9 mouse cellular contexts compared by ENCODE assay signal in genomic region chr15:100762649-100763048, GRCm38 (mm10). TPM values are rescaled to one million over a fixed set of nuclear protein-coding genes. Genes with fewer than 3 reads are reported as not detected.
A peak's percentile ranks its signal among the peaks of the same experiment; 100 is the strongest.
DNase-seq lines count a peak whose midpoint lies in the region; ATAC-seq and TF ChIP-seq lines count a peak whose summit lies in the region.
"Had no signal": no experiment of that assay in that cellular context is flagged by ENCODE, and none has a peak within 500 bp of the region (broad histone marks: within the 10 kb centered on the region; RNA-seq: fewer than 3 reads in every experiment).

No protein-coding gene starts in this region.

- no peak for TF ChIP-seq CTCF in lung, embryonic 14.5 days (IDR thresholded peaks at IDR 0.05; ENCODE audit: low read depth)
- no peak for TF ChIP-seq CTCF in lung, adult 2 months (IDR thresholded peaks at IDR 0.05; ENCODE audit: insufficient read depth, low read length)

- no peaks in the 10 kb centered on the region for H3K4me1 ChIP-seq in lung, embryonic 14.5 days (ENCODE audit: insufficient read depth)
- H3K4me1 ChIP-seq in lung, adult 2 months (ENCODE audit: control insufficient read depth, insufficient read depth, low read length) = no peaks in the 10 kb centered on the region
- H3K4me1 ChIP-seq in forebrain, embryonic 12.5 days = peaks cover 23% of the 10 kb centered on the region
- H3K4me1 ChIP-seq in limb, embryonic 10.5 days = peaks cover 32% of the 10 kb centered on the region
- 0 out of 2 replicates have a peak, but pooled peaks cover 4% of the 10 kb centered on the region for H3K4me1 ChIP-seq in stomach, embryonic 15.5 days

- peaks cover 58% of the 10 kb centered on the region for H3K27me3 ChIP-seq in lung, embryonic 14.5 days (ENCODE audit: insufficient read depth, low read length)
- H3K27me3 ChIP-seq in forebrain, embryonic 12.5 days = no peaks in the 10 kb centered on the region
- H3K27me3 ChIP-seq in limb, embryonic 10.5 days (ENCODE audit: low read depth, poor library complexity, severe bottlenecking) = peaks cover 24% of the 10 kb centered on the region
- no peaks in the 10 kb centered on the region; the same call in 1 of the 2 replicates for H3K27me3 ChIP-seq in stomach, embryonic 15.5 days (replicated peaks)

- no peak for ATAC-seq in lung, embryonic 14.5 days (ENCODE audit: insufficient read depth)
- no peak for ATAC-seq in forebrain, embryonic 12.5 days (ENCODE audit: low FRiP score)
- ATAC-seq in stomach, embryonic 15.5 days (ENCODE audit: insufficient read depth, low FRiP score, low read depth) = no peak

- H3K4me3 ChIP-seq in lung, embryonic 14.5 days (ENCODE audit: low read depth, low read length) = peak overlapping the region; percentile 53; the same call in 1 of the 2 replicates
- H3K4me3 ChIP-seq in lung, adult 2 months (replicated peaks; ENCODE audit: extremely low read depth, low read depth, low read length) = no peak overlapping the region
- peak overlapping the region; percentile 81 for H3K4me3 ChIP-seq in forebrain, embryonic 12.5 days (replicated peaks)
- H3K4me3 ChIP-seq in limb, embryonic 10.5 days = peak overlapping the region; percentile 69
- peak overlapping the region; percentile 64; the same call in 1 of the 2 replicates for H3K4me3 ChIP-seq in stomach, embryonic 15.5 days (replicated peaks)

- TF ChIP-seq POLR2A in lung, adult 2 months (IDR thresholded peaks at IDR 0.05; ENCODE audit: borderline replicate concordance, extremely low read depth, low read depth, low read length) = no peak

- WGBS in lung, embryonic 14.5 days = 42% methylated on average over 8 of the region's 8 CpGs
- WGBS in lung, adult 2 months = 24% methylated on average over 8 of the region's 8 CpGs
- WGBS in forebrain, embryonic 12.5 days = 51% methylated on average over 8 of the region's 8 CpGs
- WGBS in limb, embryonic 10.5 days = 52% methylated on average over 8 of the region's 8 CpGs
- WGBS in stomach, embryonic 15.5 days = 39% methylated on average over 8 of the region's 8 CpGs

- no peaks in the 10 kb centered on the region for H3K36me3 ChIP-seq in lung, embryonic 14.5 days (ENCODE audit: insufficient read depth)
- H3K36me3 ChIP-seq in forebrain, embryonic 12.5 days (replicated peaks) = 0 out of 2 replicates have a peak, but pooled peaks cover 3% of the 10 kb centered on the region
- H3K36me3 ChIP-seq in limb, embryonic 10.5 days = no peaks in the 10 kb centered on the region
- H3K36me3 ChIP-seq in stomach, embryonic 15.5 days = no peaks in the 10 kb centered on the region
- H3K36me3 ChIP-seq: liver, embryonic 15.5 days had no signal

- DNase-seq in lung, embryonic 14.5 days = no peak
- DNase-seq in lung, adult 2 months = no peak
- no peak for DNase-seq in limb, embryonic 10.5 days (ENCODE audit: low spot score)
- DNase-seq in gastrocnemius, adult 8-10 months (ENCODE audit: low spot score in 2 of 2) = no peak
- DNase-seq in retina, embryonic 14.5 days (ENCODE audit: low spot score) = no peak
- DNase-seq: heart, postnatal 36 days had no signal

- H3K27ac ChIP-seq in lung, embryonic 14.5 days (ENCODE audit: low read depth) = no peak overlapping the region
- H3K27ac ChIP-seq in forebrain, embryonic 12.5 days = no peak overlapping the region
- peak overlapping the region; percentile 89; the same call in 1 of the 2 replicates for H3K27ac ChIP-seq in limb, embryonic 10.5 days
- H3K27ac ChIP-seq in stomach, embryonic 15.5 days = no peak overlapping the region
- H3K27ac ChIP-seq: liver, embryonic 15.5 days had no signal

- H3K4me2 ChIP-seq in lung, embryonic 14.5 days = peak overlapping the region; percentile 92; the same call in 1 of the 2 replicates
- peak overlapping the region; percentile 85 for H3K4me2 ChIP-seq in forebrain, embryonic 12.5 days
- H3K4me2 ChIP-seq in stomach, embryonic 15.5 days = peak overlapping the region; percentile 93

- no peak overlapping the region for H3K9ac ChIP-seq in lung, embryonic 14.5 days
- H3K9ac ChIP-seq in forebrain, embryonic 12.5 days = peak overlapping the region; percentile 77
- H3K9ac ChIP-seq in stomach, embryonic 15.5 days = no peak overlapping the region
- H3K9ac ChIP-seq: liver, embryonic 15.5 days had no signal

- H3K9me3 ChIP-seq in lung, embryonic 14.5 days (ENCODE audit: low read depth, low read length) = no peaks in the 10 kb centered on the region
- no peaks in the 10 kb centered on the region for H3K9me3 ChIP-seq in forebrain, embryonic 12.5 days
- no peaks in the 10 kb centered on the region for H3K9me3 ChIP-seq in limb, embryonic 10.5 days (replicated peaks)
- no peaks in the 10 kb centered on the region for H3K9me3 ChIP-seq in stomach, embryonic 15.5 days
- H3K9me3 ChIP-seq: liver, embryonic 15.5 days had no signal

RNA-seq across cellular contexts. Expression of gene Slc4a8, which starts 1.1 kb away (rescaled TPM):
- polyA plus RNA-seq in lung, embryonic 14.5 days (2014; fragmentation: Nextera tagmentation; extraction: Ambion mirVana) = 1.6 and 2.5 TPM in 2 replicates
- polyA plus RNA-seq in lung, adult 2 months (2012; rRNA removed) = 4.3 and 4.4 TPM in 2 replicates
- 18.6 and 19.5 TPM in 2 replicates for polyA plus RNA-seq in forebrain, embryonic 12.5 days (2016; fragmentation: Nextera tagmentation; extraction: Ambion mirVana)
- polyA plus RNA-seq in limb, embryonic 10.5 days (2016; fragmentation: Nextera tagmentation; extraction: Ambion mirVana) = 7.1 and 9.7 TPM in 2 replicates
- polyA plus RNA-seq in stomach, embryonic 15.5 days (2015; fragmentation: Nextera tagmentation; extraction: Ambion mirVana) = 4.6 and 4.9 TPM in 2 replicates
- 1 to 10 TPM in 2 of 4 experiments, under 1 TPM in 2; 0.65 to 1.6 (median 1.2) TPM for total RNA-seq in gastrocnemius, adult 8-10 months (2022)

RNA-seq across cellular contexts. Expression of gene Galnt6, which starts 33.5 kb away (rescaled TPM):
- 0.07 and 0.25 TPM in 2 replicates for polyA plus RNA-seq in lung, embryonic 14.5 days (2014; fragmentation: Nextera tagmentation; extraction: Ambion mirVana)
- 3.8 and 4.0 TPM in 2 replicates for polyA plus RNA-seq in lung, adult 2 months (2012; rRNA removed)
- polyA plus RNA-seq in forebrain, embryonic 12.5 days (2016; fragmentation: Nextera tagmentation; extraction: Ambion mirVana) = 0.05 TPM in 1 of 2 replicates, not detected in the other
- 0.11 and 0.26 TPM in 2 replicates for polyA plus RNA-seq in limb, embryonic 10.5 days (2016; fragmentation: Nextera tagmentation; extraction: Ambion mirVana)
- polyA plus RNA-seq in stomach, embryonic 15.5 days (2015; fragmentation: Nextera tagmentation; extraction: Ambion mirVana) = 4.0 and 4.4 TPM in 2 replicates
- under 1 TPM in 1 of 4 experiments, not detected in 3; 0.07 TPM for total RNA-seq in gastrocnemius, adult 8-10 months (2022)
